Mouse (Mus musculus): ENCODE measurements around the gene Hoxd9. TPM values are rescaled to one million over a fixed set of nuclear protein-coding genes. Genes with fewer than 3 reads are reported as not detected.

Gene Hoxd9
- polyA plus RNA-seq, 1 experiment = not detected

GRCm38 (mm10) chr2:74676376-74677052 lies 21.0 kb upstream of the Hoxd9 start:
- no peak for TF ChIP-seq GATA1 (IDR thresholded peaks at IDR 0.05; ENCODE audit: low read length)

DNA sequence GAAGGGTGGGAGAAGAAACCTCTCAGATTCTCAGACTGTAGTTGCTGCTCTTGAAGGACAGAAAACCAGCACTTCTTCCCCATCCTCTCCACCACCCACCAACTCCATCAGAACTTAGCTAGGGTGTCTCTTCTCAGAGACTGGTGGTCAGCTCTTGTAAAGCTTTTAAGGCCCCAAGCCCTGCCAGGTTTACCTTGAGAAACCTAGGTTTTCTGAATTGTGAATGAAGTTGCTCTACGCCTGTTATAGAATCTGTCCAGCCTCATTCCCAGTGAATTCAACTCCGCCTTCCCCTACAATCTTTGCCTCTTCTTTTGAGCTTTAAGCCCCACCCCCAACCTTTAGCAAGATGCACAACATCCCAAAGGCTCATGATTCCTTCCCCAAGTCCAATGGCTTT lies 20.4 kb upstream of the Hoxd9 start:
- no peak for TF ChIP-seq GATA1 (IDR thresholded peaks at IDR 0.05; ENCODE audit: low read length)

DNA sequence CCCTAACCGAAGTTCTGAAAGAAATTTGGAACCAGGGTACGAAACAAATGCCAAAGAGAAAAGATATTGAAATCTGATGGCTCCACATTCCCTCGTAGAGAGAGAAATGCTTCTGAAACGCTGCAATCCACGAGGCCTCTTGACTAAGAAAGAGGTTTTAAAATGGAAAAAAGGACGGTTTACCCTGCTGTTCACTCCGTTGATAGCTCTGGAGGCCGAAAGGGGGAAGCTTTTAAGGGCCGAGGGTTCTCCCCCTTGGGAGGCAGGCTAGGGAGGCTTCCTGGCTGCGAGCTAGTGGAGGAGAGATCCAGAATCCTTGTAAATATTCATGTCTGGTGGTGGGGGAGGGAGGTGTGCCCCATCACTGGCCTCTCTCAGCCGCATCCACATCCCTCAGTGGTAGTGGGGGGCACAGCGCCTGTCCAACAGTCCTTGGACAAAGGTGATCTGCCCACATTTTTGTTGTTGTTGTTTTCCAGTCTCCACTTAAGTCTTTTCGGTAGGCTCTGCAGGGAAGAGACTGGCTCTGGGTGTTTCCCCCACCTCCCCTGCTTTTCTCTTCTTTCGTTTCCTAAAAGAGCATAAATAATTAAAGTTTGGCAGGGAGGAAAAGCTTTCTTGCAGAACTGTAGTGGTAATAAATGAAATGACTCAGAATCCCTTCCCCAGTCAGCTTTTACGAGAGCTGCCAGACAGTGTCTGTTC lies 18.5 kb upstream of the Hoxd9 start, which contains the start of gene Hoxd11:
Gene Hoxd11 (plus strand): TSS at position 667 of the 705 bp plus-strand sequence.
- TF ChIP-seq GATA1 (IDR thresholded peaks at IDR 0.05; ENCODE audit: low read length) = no peak

GRCm38 (mm10) chr2:74679596-74679971 lies 17.9 kb upstream of the Hoxd9 start:
- no peak for TF ChIP-seq GATA1 (IDR thresholded peaks at IDR 0.05; ENCODE audit: low read length)

GRCm38 (mm10) chr2:74679980-74680379 lies 17.5 kb upstream of the Hoxd9 start:
- TF ChIP-seq GATA1 (IDR thresholded peaks at IDR 0.05; ENCODE audit: low read length) = no peak

- TF ChIP-seq GATA1 (IDR thresholded peaks at IDR 0.05; ENCODE audit: low read length) = no peak
Measured at GRCm38 (mm10) chr2:74680561-74681398, 16.7 kb upstream of the Hoxd9 start.

- no peak for TF ChIP-seq GATA1 (IDR thresholded peaks at IDR 0.05; ENCODE audit: low read length)
Measured at GRCm38 (mm10) chr2:74681594-74682531, 15.7 kb upstream of the Hoxd9 start.

- no peak for TF ChIP-seq GATA1 (IDR thresholded peaks at IDR 0.05; ENCODE audit: low read length)
Measured at GRCm38 (mm10) chr2:74682796-74683195, 14.7 kb upstream of the Hoxd9 start.

GRCm38 (mm10) chr2:74683471-74683951 lies 14.0 kb upstream of the Hoxd9 start:
- no peak for TF ChIP-seq GATA1 (IDR thresholded peaks at IDR 0.05; ENCODE audit: low read length)

GRCm38 (mm10) chr2:74684106-74684505 lies 13.4 kb upstream of the Hoxd9 start:
- no peak for TF ChIP-seq GATA1 (IDR thresholded peaks at IDR 0.05; ENCODE audit: low read length)

DNA sequence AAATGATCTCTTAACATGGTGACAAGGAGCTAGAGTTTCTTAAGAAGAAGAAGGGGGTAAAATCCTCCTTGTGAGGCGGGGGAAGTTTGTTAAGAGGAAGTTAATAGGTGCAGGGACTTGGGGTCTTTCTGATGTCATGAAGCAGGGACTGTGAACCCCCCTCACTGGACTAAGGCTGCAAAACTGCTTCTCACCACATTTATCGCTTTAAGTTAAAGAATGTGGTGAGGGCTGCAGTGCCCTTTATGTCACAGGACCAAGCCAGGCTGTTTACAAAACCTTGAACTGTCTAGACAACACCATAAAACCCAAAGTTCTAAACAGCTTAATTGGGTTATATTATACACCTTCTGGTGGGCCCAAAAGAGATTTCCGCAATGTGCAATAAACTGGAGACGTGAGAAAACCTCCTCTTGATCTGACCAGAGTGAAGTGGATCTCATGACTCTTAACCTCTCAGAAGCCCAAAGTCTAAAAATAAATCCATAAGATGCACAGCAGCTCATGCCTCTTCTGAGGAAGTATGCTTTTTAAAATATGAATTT lies 12.4 kb upstream of the Hoxd9 start:
- TF ChIP-seq GATA1 (IDR thresholded peaks at IDR 0.05; ENCODE audit: low read length) = no peak

DNA sequence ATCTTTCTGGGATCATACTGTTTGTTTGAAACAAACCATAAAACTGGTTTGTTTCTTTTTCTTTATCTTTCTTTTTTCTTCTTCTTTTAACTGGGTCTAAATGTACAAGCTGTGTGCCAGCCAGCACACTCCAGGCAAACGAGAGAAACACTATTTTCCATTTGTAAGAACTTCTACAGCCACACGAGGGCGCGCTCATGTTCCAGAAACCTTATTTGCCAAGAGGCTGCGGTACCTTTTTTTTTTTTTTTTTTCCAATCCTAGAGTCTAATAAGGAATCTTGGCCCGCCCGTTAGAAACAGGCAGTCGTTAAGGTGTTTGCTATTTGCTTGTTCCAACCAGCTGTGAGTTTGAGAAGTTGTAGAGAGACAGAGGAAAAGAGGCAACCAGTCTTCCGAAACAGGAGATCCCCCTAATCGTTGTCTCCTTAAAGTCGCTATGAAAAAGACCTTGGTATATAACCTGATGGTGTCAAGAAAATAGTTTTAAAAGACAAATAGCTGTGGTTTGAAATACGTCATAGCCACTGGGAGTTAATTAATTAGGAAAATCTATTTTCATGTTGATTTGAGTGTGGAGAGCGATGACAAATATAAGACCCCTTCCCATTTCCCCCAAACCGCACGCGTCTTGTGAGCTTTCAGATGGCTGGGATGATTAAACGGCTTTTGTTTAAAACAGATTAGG lies 11.1 kb upstream of the Hoxd9 start:
- no peak for TF ChIP-seq GATA1 (IDR thresholded peaks at IDR 0.05; ENCODE audit: low read length)

DNA sequence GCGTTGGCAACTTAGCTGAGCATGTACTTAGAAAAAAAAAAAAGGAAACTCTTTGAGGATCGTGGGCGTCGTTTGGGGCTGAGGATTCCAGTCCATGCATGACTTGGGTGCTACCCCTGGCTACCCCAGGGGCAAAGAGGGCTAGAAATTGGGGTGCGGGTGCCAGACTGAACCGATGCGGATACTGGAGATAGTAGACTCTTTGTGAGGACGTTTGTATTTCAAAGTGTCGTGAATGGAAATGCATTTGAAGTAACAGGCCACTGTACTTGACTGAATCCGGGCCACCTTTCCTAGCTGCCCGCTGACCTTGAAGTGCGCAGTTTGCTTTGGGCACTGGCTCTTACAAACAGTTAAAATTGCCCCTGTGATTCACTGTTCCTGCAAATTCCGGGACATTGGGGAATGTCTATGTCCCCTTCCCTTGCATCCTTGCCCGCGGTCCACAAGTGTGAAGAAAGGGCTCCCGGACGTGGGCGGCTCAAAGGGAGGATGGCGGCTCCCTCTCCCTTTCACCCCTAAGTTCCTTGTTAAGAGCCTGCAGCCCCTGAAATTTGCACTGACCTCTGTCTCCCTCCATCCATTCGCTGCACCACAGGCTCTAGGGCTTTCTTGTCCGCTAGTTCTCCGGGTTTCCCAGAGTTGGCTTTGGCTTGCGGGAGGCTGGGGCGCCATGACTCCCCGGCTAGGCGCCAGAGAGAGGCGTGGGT lies 10.4 kb upstream of the Hoxd9 start:
- TF ChIP-seq GATA1 (IDR thresholded peaks at IDR 0.05; ENCODE audit: low read length) = no peak

All from G1E-ER4 (cell line).